Mouse (Mus musculus) adrenal gland, adult 18-20 months (tissue): ENCODE measurements around the gene Exosc7. TPM values are rescaled to one million over a fixed set of nuclear protein-coding genes. Genes with fewer than 3 reads are reported as not detected.

Experiments used
- DNase-seq, 2 experiments: peaks; one replicate each; pipeline ENCODE4 v3.0.0; 2021 to 2022; ENCODE audit warnings: low spot score in 2 of 2
- total RNA-seq, 2 experiments: library from RNA; stranded (reverse); gene quantifications; 1 replicate in 1 of 2; 2 replicates in 1 of 2; pipeline ENCODE4 v1.2.3; 2021

Exosc7 gene
- total RNA-seq, 2 experiments from 2014 or later: 27.3 to 34.6 TPM

DNA sequence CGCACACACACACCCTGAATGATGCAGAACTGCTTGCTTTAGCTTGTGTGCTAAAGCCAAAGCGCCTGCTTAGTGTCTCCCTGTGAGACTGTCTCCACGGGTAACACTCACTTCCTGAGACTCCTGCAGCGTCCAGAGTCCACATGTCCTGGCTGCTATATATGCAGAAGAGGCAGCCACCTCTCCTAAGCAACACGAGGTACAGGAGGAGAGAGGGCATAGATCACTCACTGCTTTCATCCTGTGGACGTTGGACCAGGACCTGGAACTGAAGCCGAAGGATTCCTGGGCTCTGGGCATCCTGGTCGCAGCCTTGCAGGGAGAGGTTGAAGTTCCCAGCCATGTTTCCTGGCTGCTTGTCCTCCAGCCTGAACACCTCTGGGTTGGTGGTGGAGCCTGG, 70.2 kb downstream of the Exosc7 start:
- DNase-seq: no peak

- DNase-seq: no peak
Observed at GRCm38 (mm10) chr9:123185546-123185945, 72.5 kb downstream of the Exosc7 start.

Other genes with a start within 250 kb of the Exosc7 start
- gene Zfp445, start 247.2 kb upstream of the Exosc7 start, total RNA-seq: 100 to 1,000 TPM in 1 of 2 experiments, 10 to 100 TPM in 1; 83.7 to 121 TPM
- gene Zkscan7, start 227.5 kb upstream of the Exosc7 start, total RNA-seq: 1 to 10 TPM; 4.5 to 6.2 TPM
- 1 to 10 TPM; 3.3 to 4.2 TPM for gene Zfp105, start 190.1 kb upstream of the Exosc7 start, total RNA-seq
- gene 1110059G10Rik, start 162.2 kb upstream of the Exosc7 start, total RNA-seq: 10 to 100 TPM; 15.4 to 17.6 TPM
- gene Kif15, start 162.2 kb upstream of the Exosc7 start, total RNA-seq: under 1 TPM; 0.66 to 0.86 TPM
- 10 to 100 TPM; 14.5 to 20.3 TPM for gene Tmem42, start 91.9 kb upstream of the Exosc7 start, total RNA-seq
- under 1 TPM; 0.48 to 0.86 TPM for gene Tgm4, start 78.5 kb upstream of the Exosc7 start, total RNA-seq
- gene Zdhhc3, start within 50 bp of the Exosc7 start, total RNA-seq: 10 to 100 TPM; 53.5 to 76.3 TPM
- 10 to 100 TPM; 21.6 to 53.1 TPM for gene Clec3b, start 37.7 kb downstream of the Exosc7 start, total RNA-seq
- gene Cdcp1, start 102.8 kb downstream of the Exosc7 start, total RNA-seq: under 1 TPM in 1 of 2 experiments, not detected in 1; 0.07 TPM
- 1 to 10 TPM; 7.5 to 9.2 TPM for gene Tmem158, start 147.5 kb downstream of the Exosc7 start, total RNA-seq